Mouse (Mus musculus): ENCODE measurements around the gene Hist1h2bh. TPM values are rescaled to one million over a fixed set of nuclear protein-coding genes. Genes with fewer than 3 reads are reported as not detected.
"Not testable (repeated sequence)": the region's sequence is repeated elsewhere in the genome, so short reads cannot be mapped to it uniquely, and the experiment has no call there.

Hist1h2bh gene
- polyA plus RNA-seq, 2 experiments = 1.4 to 6.7 TPM

- Histone ChIP-seq H3K4me2 (ENCODE audit: low read depth) (peak overlapping the region; percentile 94), H3K27ac (peak overlapping the region; percentile 88), H3K36me3 (replicated peaks; ENCODE audit: control insufficient read depth, insufficient read depth, low read depth) (no peaks in the 10 kb centered on the region), H3K4me1 (replicated peaks; ENCODE audit: control insufficient read depth in 2 of 2, insufficient read depth in 2 of 2, low read length in 1 of 2) (peaks cover 23 to 27% of the 10 kb centered on the region in 2 experiments), H3K9ac (replicated peaks) (peak overlapping the region; percentile 94), H3K4me3 (ENCODE audit: insufficient read depth in 1 of 2, low read depth in 2 of 2, low read length in 2 of 2) (peak overlapping the region; percentile 55 to 61), H3K9me3 (ENCODE audit: control insufficient read depth, low read length) (no peaks in the 10 kb centered on the region), H3K27me3 (ENCODE audit: control insufficient read depth, insufficient read depth, low read length) (no peaks in the 10 kb centered on the region)
- ATAC-seq (ENCODE audit: insufficient read depth) (no peak), DNase-seq (ENCODE audit: low read depth in 3 of 3, low spot score in 3 of 3) (no peak)
- WGBS (ENCODE audit: insufficient replicate concordance) = 2% methylated on average over 22 of the region's 22 CpGs
- no peak for TF ChIP-seq EP300 (IDR thresholded peaks at IDR 0.05; ENCODE audit: low read depth)
- no peak for TF ChIP-seq CTCF (IDR thresholded peaks at IDR 0.05; ENCODE audit: low read depth)
These were observed 43.1 kb upstream of the Hist1h2bh start for GRCm38 (mm10) chr13:23586099-23586939.

- peak overlapping the region; percentile 88 for H3K27ac ChIP-seq
- not testable (repeated sequence) for H3K36me3 ChIP-seq (replicated peaks; ENCODE audit: control insufficient read depth, insufficient read depth, low read depth); H3K27me3 ChIP-seq (ENCODE audit: control insufficient read depth, insufficient read depth, low read length); H3K9me3 ChIP-seq (ENCODE audit: control insufficient read depth, low read length)
- H3K4me2 ChIP-seq (ENCODE audit: low read depth) = peak overlapping the region; percentile 94
- 0% methylated on average over 27 of the region's 36 CpGs for WGBS (ENCODE audit: insufficient replicate concordance)
- peak overlapping the region; percentile 55 to 78 for H3K4me3 ChIP-seq (ENCODE audit: insufficient read depth in 1 of 2, low read depth in 2 of 2, low read length in 2 of 2)
- peak; percentile 80 for TF ChIP-seq EP300 (IDR thresholded peaks at IDR 0.05; ENCODE audit: low read depth)
- peak overlapping the region; percentile 87 for H3K9ac ChIP-seq (replicated peaks)
- peaks cover 29 to 32% of the 10 kb centered on the region in 2 experiments for H3K4me1 ChIP-seq (replicated peaks; ENCODE audit: control insufficient read depth in 2 of 2, insufficient read depth in 2 of 2, low read length in 1 of 2)
- ATAC-seq (ENCODE audit: insufficient read depth) (peak; percentile 73), DNase-seq (ENCODE audit: low read depth in 3 of 3, low spot score in 3 of 3) (peak; percentile 90 to 95 (median 91))
These were observed 42.4 kb upstream of the Hist1h2bh start for GRCm38 (mm10) chr13:23585442-23586098.

- WGBS (ENCODE audit: insufficient replicate concordance) = under 1% methylated on average over 21 of the region's 21 CpGs
- H3K36me3 ChIP-seq (replicated peaks; ENCODE audit: control insufficient read depth, insufficient read depth, low read depth) = no peaks in the 10 kb centered on the region
- DNase-seq (ENCODE audit: low read depth in 3 of 3, low spot score in 3 of 3) (peak in 1 of 3 experiments; percentile 85), ATAC-seq (ENCODE audit: insufficient read depth) (peak; percentile 4; the same call in 1 of the 2 replicates)
- TF ChIP-seq EP300 (IDR thresholded peaks at IDR 0.05; ENCODE audit: low read depth) = no peak
- no peak for TF ChIP-seq CTCF (IDR thresholded peaks at IDR 0.05; ENCODE audit: low read depth)
- H3K4me1 ChIP-seq (replicated peaks; ENCODE audit: control insufficient read depth in 2 of 2, insufficient read depth in 2 of 2, low read length in 1 of 2) = peaks cover 29 to 33% of the 10 kb centered on the region in 2 experiments
- H3K4me2 ChIP-seq (ENCODE audit: low read depth) = peak overlapping the region; percentile 94
- H3K9ac ChIP-seq (replicated peaks) = peak overlapping the region; percentile 87
- H3K4me3 ChIP-seq (ENCODE audit: insufficient read depth in 1 of 2, low read depth in 2 of 2, low read length in 2 of 2) = peak overlapping the region; percentile 55 to 78
- peak overlapping the region; percentile 88 for H3K27ac ChIP-seq
- H3K27me3 ChIP-seq (ENCODE audit: control insufficient read depth, insufficient read depth, low read length) = no peaks in the 10 kb centered on the region
- no peaks in the 10 kb centered on the region for H3K9me3 ChIP-seq (ENCODE audit: control insufficient read depth, low read length)
These were observed 41.8 kb upstream of the Hist1h2bh start for GRCm38 (mm10) chr13:23585029-23585441.

- Histone ChIP-seq H3K36me3 (replicated peaks; ENCODE audit: control insufficient read depth, insufficient read depth, low read depth) (no peaks in the 10 kb centered on the region), H3K9ac (replicated peaks) (peak overlapping the region; percentile 87), H3K27me3 (ENCODE audit: control insufficient read depth, insufficient read depth, low read length) (no peaks in the 10 kb centered on the region), H3K4me2 (ENCODE audit: low read depth) (peak overlapping the region; percentile 94), H3K9me3 (ENCODE audit: control insufficient read depth, low read length) (no peaks in the 10 kb centered on the region), H3K4me3 (ENCODE audit: insufficient read depth in 1 of 2, low read depth in 2 of 2, low read length in 2 of 2) (peak overlapping the region; percentile 55 to 78), H3K4me1 (replicated peaks; ENCODE audit: control insufficient read depth in 2 of 2, insufficient read depth in 2 of 2, low read length in 1 of 2) (peaks cover 29 to 33% of the 10 kb centered on the region in 2 experiments), H3K27ac (peak overlapping the region; percentile 88)
- TF ChIP-seq CTCF (IDR thresholded peaks at IDR 0.05; ENCODE audit: low read depth) = no peak
- 0 out of 2 replicates have a peak, but pooled peaks have one; percentile 10 for TF ChIP-seq EP300 (IDR thresholded peaks at IDR 0.05; ENCODE audit: low read depth)
- DNase-seq (ENCODE audit: low read depth in 3 of 3, low spot score in 3 of 3) (no peak), ATAC-seq (ENCODE audit: insufficient read depth) (no peak)
These were observed 41.1 kb upstream of the Hist1h2bh start for GRCm38 (mm10) chr13:23584331-23584730.
